Mouse (Mus musculus) neural tube, postnatal 0 days (tissue): ENCODE results near the gene Klrc2. TPM values are rescaled to one million over a fixed set of nuclear protein-coding genes. Genes with fewer than 3 reads are reported as not detected.

Experiments used
- microRNA-seq: library from miRNA; unstranded; fragments of <30 nt; microRNA quantifications from one replicate; pipeline ENCODE4, GENCODE M21; 2016
- polyA plus RNA-seq: library from polyadenylated mRNA; unstranded; fragments of >200 nt; fragmentation: Nextera tagmentation; extraction: Ambion mirVana; gene quantifications from 2 replicates; pipeline ENCODE4 v1.2.1, GENCODE M21; 2015

The Klrc2 gene
- not detected in 2 replicates for polyA plus RNA-seq

DNA sequence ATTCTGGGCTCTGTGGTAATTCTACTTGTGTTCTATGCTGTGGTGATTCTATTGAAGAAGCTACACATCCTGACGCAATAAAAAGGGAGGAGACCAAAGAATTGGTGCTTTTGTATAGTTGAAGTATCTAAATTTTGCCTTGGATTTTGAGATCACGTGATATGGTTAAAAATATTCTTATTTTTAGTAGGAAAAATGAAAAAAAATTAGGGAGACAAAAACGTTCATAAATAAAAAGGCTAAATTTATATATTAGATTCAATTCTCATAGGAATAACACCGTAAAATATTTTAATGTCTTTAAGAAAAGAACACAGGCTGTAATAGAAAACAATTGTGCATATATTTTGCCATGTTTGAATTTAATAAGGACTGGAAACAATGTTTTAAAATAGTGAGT lies at the start of gene Klrc2:
TSS of gene Klrc2 (minus strand) at position 101 of the 400 bp plus-strand sequence.

DNA sequence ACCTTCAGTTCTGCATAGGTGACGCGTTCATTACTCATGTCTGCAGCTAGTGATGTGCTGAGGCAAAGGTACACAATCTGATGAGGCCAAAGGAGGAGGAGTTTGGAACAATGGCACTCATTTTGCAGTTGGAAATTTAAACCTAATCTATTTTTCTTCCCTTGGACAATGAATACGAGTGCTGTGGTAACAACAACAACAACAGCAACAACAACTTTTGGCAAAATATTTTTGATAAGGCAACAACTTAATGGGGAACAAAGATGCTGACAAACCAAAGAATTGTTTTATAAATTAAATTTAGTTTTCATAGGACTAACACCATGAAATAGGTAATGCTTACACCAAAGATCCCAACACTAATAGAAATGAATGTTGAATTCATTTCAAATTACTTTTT lies 18.4 kb upstream of the Klrc2 start, which contains the start of gene Klrc1:
TSS of gene Klrc1 (minus strand) at position 101 of the 400 bp plus-strand sequence.

DNA sequence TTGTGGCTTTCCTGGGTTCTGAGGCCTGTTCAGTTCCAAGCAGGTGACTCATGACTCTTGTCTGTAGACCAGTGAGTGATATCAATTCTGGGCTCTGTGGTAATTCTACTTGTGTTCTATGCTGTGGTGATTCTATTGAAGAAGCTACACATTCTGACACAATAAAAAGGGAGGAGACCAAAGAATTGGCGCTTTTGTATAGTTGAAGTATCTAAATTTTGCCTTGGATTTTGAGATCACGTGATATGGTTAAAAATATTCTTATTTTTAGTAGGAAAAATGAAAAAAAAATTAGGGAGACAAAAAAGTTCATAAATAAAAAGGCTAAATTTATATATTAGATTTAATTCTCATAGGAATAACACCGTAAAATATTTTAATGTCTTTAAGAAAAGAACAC lies 17.3 kb downstream of the Klrc2 start, which contains the start of gene Klrc3:
TSS of gene Klrc3 (minus strand) at position 101 of the 400 bp plus-strand sequence.

DNA sequence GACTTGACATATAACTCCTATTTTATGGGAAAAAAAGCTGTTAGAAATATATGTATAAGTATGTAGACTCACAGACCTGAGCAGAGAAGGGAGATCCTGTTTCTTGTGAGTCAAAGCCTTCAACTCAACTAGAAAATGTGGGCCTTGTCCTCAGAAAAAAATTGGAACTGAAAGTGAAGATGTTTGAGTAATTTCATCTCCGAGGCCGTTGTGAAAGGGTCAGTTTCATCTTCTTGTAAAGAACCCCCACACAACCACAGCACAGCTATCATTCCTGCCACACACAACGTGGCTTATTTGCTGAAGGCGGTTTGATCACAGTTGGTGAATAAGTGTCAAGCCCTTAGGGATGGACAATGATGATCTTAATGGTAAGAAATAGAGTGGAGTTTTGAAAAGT lies 36.8 kb downstream of the Klrc2 start, which contains the start of gene Klrk1:
TSS of gene Klrk1 (minus strand) at position 130 of the 400 bp plus-strand sequence.

Small RNAs within 50 kb of the gene (microRNA-seq; reads per million reads assigned to microRNA genes)
- not detected for gene Mir680-1

Other genes with a start within 250 kb of the Klrc2 start
- 3.1 and 3.5 TPM in 2 replicates for gene Clec1a, start 208.7 kb downstream of the Klrc2 start, polyA plus RNA-seq
- gene Olr1, start 153.5 kb downstream of the Klrc2 start, polyA plus RNA-seq: not detected in 2 replicates
- not detected in 2 replicates for gene Tmem52b, start 148.1 kb downstream of the Klrc2 start, polyA plus RNA-seq
- 266 and 268 TPM in 2 replicates for gene Gabarapl1, start 127.5 kb downstream of the Klrc2 start, polyA plus RNA-seq
- not detected in 2 replicates for gene Klre1, start 82.8 kb downstream of the Klrc2 start, polyA plus RNA-seq
- not detected in 2 replicates for gene Klrd1, start 68.9 kb downstream of the Klrc2 start, polyA plus RNA-seq
- 0.23 and 0.26 TPM in 2 replicates for gene Klrk1, start 36.8 kb downstream of the Klrc2 start, polyA plus RNA-seq
- gene Klrc3, start 17.4 kb downstream of the Klrc2 start, polyA plus RNA-seq: not detected in 2 replicates
- not detected in 2 replicates for gene Klrc1, start 18.3 kb upstream of the Klrc2 start, polyA plus RNA-seq
- 1.1 and 1.7 TPM in 2 replicates for gene Klri1, start 56.4 kb upstream of the Klrc2 start, polyA plus RNA-seq
- not detected in 2 replicates for gene Klri2, start 79.8 kb upstream of the Klrc2 start, polyA plus RNA-seq
- gene Gm156, start 123.6 kb upstream of the Klrc2 start, polyA plus RNA-seq: not detected in 2 replicates
- not detected in 2 replicates for gene Gm17631, start 202.0 kb upstream of the Klrc2 start, polyA plus RNA-seq
- not detected in 2 replicates for gene Klra17, start 216.0 kb upstream of the Klrc2 start, polyA plus RNA-seq